Mouse (Mus musculus) hindbrain, embryonic 12.5 days (tissue): ENCODE results near the gene Nrf1. TPM values are rescaled to one million over a fixed set of nuclear protein-coding genes. Genes with fewer than 3 reads are reported as not detected.

ENCODE experiments used
- ATAC-seq: fragments of 200-750 bp; cut with Nextera tagmentation; 2 replicates; pipeline ENCODE4 v1.8.0; 2017; ENCODE audit warnings: moderate TSS enrichment; ENCODE audit not compliant: low FRiP score
- H3K27ac ChIP-seq: fragments of 300-500 bp; sonication (generic); 2 replicates; pipeline ENCODE4 v1.5.1; 2016; ENCODE audit warnings: mild to moderate bottlenecking
- H3K27me3 ChIP-seq: fragments of 300-500 bp; sonication (generic); 2 replicates; pipeline ENCODE4 v1.6.1; 2016; ENCODE audit warnings: mild to moderate bottlenecking
- H3K36me3 ChIP-seq: fragments of 300-500 bp; sonication (generic); 2 replicates; pipeline ENCODE4 v1.6.1; 2016; ENCODE audit warnings: mild to moderate bottlenecking
- H3K4me1 ChIP-seq: fragments of 300-500 bp; sonication (generic); 2 replicates; pipeline ENCODE4 v1.6.1; 2016
- H3K4me2 ChIP-seq: fragments of 300-500 bp; sonication (generic); replicated peaks from 2 replicates; pipeline ENCODE4 v1.6.1; 2016; ENCODE audit warnings: mild to moderate bottlenecking
- H3K4me3 ChIP-seq: fragments of 300-500 bp; sonication (generic); 2 replicates; pipeline ENCODE4 v1.5.1; 2016; ENCODE audit warnings: mild to moderate bottlenecking
- H3K9ac ChIP-seq: fragments of 300-500 bp; sonication (generic); 2 replicates; pipeline ENCODE4 v1.6.1; 2016; ENCODE audit warnings: mild to moderate bottlenecking, moderate library complexity
- H3K9me3 ChIP-seq: fragments of 300-500 bp; sonication (generic); replicated peaks from 2 replicates; pipeline ENCODE4 v1.6.1; 2016; ENCODE audit warnings: mild to moderate bottlenecking
- WGBS: fragments of 180-500 bp; shearing (Covaris S2); methylation state at CpG from one replicate; pipeline ENCODE4 v1.1.7; 2016; 5-methylcytosine and 5-hydroxymethylcytosine counted together
- polyA plus RNA-seq: library from polyadenylated mRNA; unstranded; fragments of >200 nt; fragmentation: Nextera tagmentation; extraction: Ambion mirVana; gene quantifications from 2 replicates; pipeline ENCODE4 v1.2.1, GENCODE M21; 2016

Gene Nrf1
- polyA plus RNA-seq, 1 experiment from 2014 or later, result 65.4 TPM

- Histone ChIP-seq H3K4me1 (peaks cover 14% of the 10 kb centered on the region), H3K4me2 (no peak overlapping the region), H3K4me3 (no peak overlapping the region), H3K27me3 (no peaks in the 10 kb centered on the region), H3K27ac (no peak overlapping the region), H3K36me3 (peaks cover 9% of the 10 kb centered on the region), H3K9me3 (no peaks in the 10 kb centered on the region), H3K9ac (no peak overlapping the region)
- no peak for ATAC-seq
- 59% methylated on average over 2 of the region's 2 CpGs for WGBS
Observed at GRCm38 (mm10) chr6:30085351-30085750, 37.6 kb downstream of the Nrf1 start.

- Histone ChIP-seq H3K4me2 (no peak overlapping the region), H3K4me1 (no peaks in the 10 kb centered on the region), H3K36me3 (peaks cover 29% of the 10 kb centered on the region), H3K9me3 (no peaks in the 10 kb centered on the region), H3K27ac (no peak overlapping the region), H3K27me3 (no peaks in the 10 kb centered on the region), H3K9ac (no peak overlapping the region), H3K4me3 (no peak overlapping the region)
- no peak for ATAC-seq
- WGBS, result 78% methylated on average over 4 of the region's 4 CpGs
Observed at GRCm38 (mm10) chr6:30091221-30091620, 43.4 kb downstream of the Nrf1 start.

GRCm38 (mm10) chr6:30092816-30093215, 45.0 kb downstream of the Nrf1 start:
- 95% methylated on average over 6 of the region's 6 CpGs for WGBS
- no peaks in the 10 kb centered on the region for H3K9me3 ChIP-seq
- no peak overlapping the region for H3K9ac ChIP-seq
- H3K36me3 ChIP-seq, result peaks cover 42% of the 10 kb centered on the region
- ATAC-seq, result no peak
- H3K4me2 ChIP-seq, result no peak overlapping the region
- H3K27me3 ChIP-seq, result no peaks in the 10 kb centered on the region
- H3K4me1 ChIP-seq, result no peaks in the 10 kb centered on the region
- no peak overlapping the region for H3K27ac ChIP-seq
- H3K4me3 ChIP-seq, result no peak overlapping the region

GRCm38 (mm10) chr6:30101773-30102415, 54.1 kb downstream of the Nrf1 start:
- Histone ChIP-seq H3K4me2 (no peak overlapping the region), H3K27me3 (no peaks in the 10 kb centered on the region), H3K9me3 (no peaks in the 10 kb centered on the region), H3K4me1 (no peaks in the 10 kb centered on the region), H3K4me3 (no peak overlapping the region), H3K27ac (no peak overlapping the region), H3K9ac (no peak overlapping the region), H3K36me3 (peaks cover 58% of the 10 kb centered on the region)
- no peak for ATAC-seq
- WGBS, result 82% methylated on average over 12 of the region's 12 CpGs

- Histone ChIP-seq H3K4me3 (no peak overlapping the region), H3K4me1 (no peaks in the 10 kb centered on the region), H3K9ac (no peak overlapping the region), H3K4me2 (no peak overlapping the region), H3K9me3 (no peaks in the 10 kb centered on the region), H3K27me3 (no peaks in the 10 kb centered on the region), H3K27ac (no peak overlapping the region), H3K36me3 (peaks cover 54% of the 10 kb centered on the region)
- ATAC-seq, result no peak
- 92% methylated on average over 2 of the region's 2 CpGs for WGBS
Observed at GRCm38 (mm10) chr6:30106091-30106490, 58.3 kb downstream of the Nrf1 start.

GRCm38 (mm10) chr6:30107456-30107855, 59.7 kb downstream of the Nrf1 start:
- no peak overlapping the region for H3K27ac ChIP-seq
- H3K9me3 ChIP-seq, result no peaks in the 10 kb centered on the region
- WGBS, result 91% methylated on average over 2 of the region's 2 CpGs
- no peak for ATAC-seq
- H3K4me2 ChIP-seq, result no peak overlapping the region
- no peak overlapping the region for H3K9ac ChIP-seq
- no peaks in the 10 kb centered on the region for H3K27me3 ChIP-seq
- peaks cover 51% of the 10 kb centered on the region for H3K36me3 ChIP-seq
- no peak overlapping the region for H3K4me3 ChIP-seq
- no peaks in the 10 kb centered on the region for H3K4me1 ChIP-seq

- Histone ChIP-seq H3K27ac (no peak overlapping the region), H3K9me3 (no peaks in the 10 kb centered on the region), H3K9ac (no peak overlapping the region), H3K36me3 (peaks cover 49% of the 10 kb centered on the region), H3K4me2 (no peak overlapping the region), H3K27me3 (no peaks in the 10 kb centered on the region), H3K4me1 (no peaks in the 10 kb centered on the region), H3K4me3 (no peak overlapping the region)
- no peak for ATAC-seq
- 92% methylated on average over 10 of the region's 10 CpGs for WGBS
Observed at GRCm38 (mm10) chr6:30109820-30110502, 62.2 kb downstream of the Nrf1 start.

GRCm38 (mm10) chr6:30112349-30113132, 64.8 kb downstream of the Nrf1 start:
- Histone ChIP-seq H3K4me3 (no peak overlapping the region), H3K36me3 (peaks cover 62% of the 10 kb centered on the region), H3K27me3 (no peaks in the 10 kb centered on the region), H3K9ac (no peak overlapping the region), H3K27ac (no peak overlapping the region), H3K9me3 (no peaks in the 10 kb centered on the region), H3K4me1 (no peaks in the 10 kb centered on the region), H3K4me2 (no peak overlapping the region)
- WGBS, result 89% methylated on average over 4 of the region's 4 CpGs
- ATAC-seq, result 0 out of 2 replicates have a peak, but pooled peaks have one; percentile 29

GRCm38 (mm10) chr6:30114101-30114500, 66.3 kb downstream of the Nrf1 start:
- 89% methylated on average over 2 of the region's 2 CpGs for WGBS
- Histone ChIP-seq H3K4me1 (no peaks in the 10 kb centered on the region), H3K4me3 (no peak overlapping the region), H3K9ac (no peak overlapping the region), H3K9me3 (no peaks in the 10 kb centered on the region), H3K27ac (no peak overlapping the region), H3K36me3 (peaks cover 73% of the 10 kb centered on the region), H3K27me3 (no peaks in the 10 kb centered on the region), H3K4me2 (no peak overlapping the region)
- ATAC-seq, result no peak

GRCm38 (mm10) chr6:30121152-30121551, 73.4 kb downstream of the Nrf1 start:
- Histone ChIP-seq H3K36me3 (peaks cover 68% of the 10 kb centered on the region), H3K9ac (no peak overlapping the region), H3K4me3 (no peak overlapping the region), H3K4me2 (no peak overlapping the region), H3K27ac (no peak overlapping the region), H3K4me1 (no peaks in the 10 kb centered on the region), H3K27me3 (no peaks in the 10 kb centered on the region), H3K9me3 (no peaks in the 10 kb centered on the region)
- 86% methylated on average over 2 of the region's 2 CpGs for WGBS
- no peak for ATAC-seq

GRCm38 (mm10) chr6:30121600-30121999, 73.8 kb downstream of the Nrf1 start:
- Histone ChIP-seq H3K9ac (no peak overlapping the region), H3K27me3 (no peaks in the 10 kb centered on the region), H3K9me3 (no peaks in the 10 kb centered on the region), H3K4me2 (no peak overlapping the region), H3K4me3 (no peak overlapping the region), H3K4me1 (no peaks in the 10 kb centered on the region), H3K27ac (no peak overlapping the region), H3K36me3 (peaks cover 65% of the 10 kb centered on the region)
- 69% methylated on average over 1 of the region's 1 CpGs for WGBS
- no peak for ATAC-seq

GRCm38 (mm10) chr6:30123391-30123790, 75.6 kb downstream of the Nrf1 start:
- Histone ChIP-seq H3K4me1 (no peaks in the 10 kb centered on the region), H3K9me3 (no peaks in the 10 kb centered on the region), H3K27me3 (no peaks in the 10 kb centered on the region), H3K4me3 (no peak overlapping the region), H3K4me2 (no peak overlapping the region), H3K9ac (no peak overlapping the region), H3K27ac (no peak overlapping the region), H3K36me3 (peaks cover 63% of the 10 kb centered on the region)
- WGBS, result 94% methylated on average over 1 of the region's 1 CpGs
- no peak for ATAC-seq
